26 mouse cellular contexts compared by ENCODE assay signal in genomic region chr16:52532475-52533083, GRCm38 (mm10).
DNase-seq lines count a peak whose midpoint lies in the region; ATAC-seq and TF ChIP-seq lines count a peak whose summit lies in the region.
"Had no signal": no experiment of that assay in that cellular context is flagged by ENCODE, and none has a peak within 500 bp of the region (broad histone marks: within the 10 kb centered on the region; RNA-seq: fewer than 3 reads in every experiment).

No protein-coding gene starts in this region.

- H3K27me3 ChIP-seq in forebrain, embryonic 13.5 days = no peaks in the 10 kb centered on the region
- H3K27me3 ChIP-seq in forebrain, postnatal 0 days (ENCODE audit: insufficient read depth, low read length) = no peaks in the 10 kb centered on the region
- no peaks in the 10 kb centered on the region for H3K27me3 ChIP-seq in hindbrain, postnatal 0 days (ENCODE audit: insufficient read depth, low read length)
- H3K27me3 ChIP-seq in hindbrain, embryonic 13.5 days = no peaks in the 10 kb centered on the region
- no peaks in the 10 kb centered on the region for H3K27me3 ChIP-seq in midbrain, embryonic 15.5 days (replicated peaks)
- H3K27me3 ChIP-seq in midbrain, embryonic 11.5 days (ENCODE audit: control insufficient read depth, insufficient read depth, low read length) = no peaks in the 10 kb centered on the region
- H3K27me3 ChIP-seq in midbrain, postnatal 0 days (ENCODE audit: insufficient read depth, low read length) = no peaks in the 10 kb centered on the region
- H3K27me3 ChIP-seq: hindbrain, embryonic 12.5 days; limb, embryonic 13.5 days; lung, embryonic 15.5 days; midbrain, embryonic 12.5 days; stomach, embryonic 15.5 days had no signal

- no peaks in the 10 kb centered on the region for H3K9me3 ChIP-seq in forebrain, embryonic 13.5 days (replicated peaks)
- no peaks in the 10 kb centered on the region for H3K9me3 ChIP-seq in forebrain, postnatal 0 days (ENCODE audit: low read length)
- no peaks in the 10 kb centered on the region for H3K9me3 ChIP-seq in hindbrain, postnatal 0 days (ENCODE audit: low read length)
- H3K9me3 ChIP-seq in hindbrain, embryonic 13.5 days = no peaks in the 10 kb centered on the region
- H3K9me3 ChIP-seq in midbrain, embryonic 15.5 days = no peaks in the 10 kb centered on the region
- H3K9me3 ChIP-seq in midbrain, embryonic 11.5 days (ENCODE audit: control insufficient read depth, low read length) = no peaks in the 10 kb centered on the region
- no peaks in the 10 kb centered on the region for H3K9me3 ChIP-seq in midbrain, postnatal 0 days (ENCODE audit: low read length)
- H3K9me3 ChIP-seq: hindbrain, embryonic 12.5 days; limb, embryonic 13.5 days; lung, embryonic 15.5 days; midbrain, embryonic 12.5 days; stomach, embryonic 15.5 days had no signal

- no peak overlapping the region for H3K9ac ChIP-seq in forebrain, embryonic 13.5 days
- no peak overlapping the region for H3K9ac ChIP-seq in forebrain, postnatal 0 days
- H3K9ac ChIP-seq in hindbrain, postnatal 0 days (replicated peaks; ENCODE audit: low read length) = no peak overlapping the region
- no peak overlapping the region for H3K9ac ChIP-seq in hindbrain, embryonic 13.5 days
- no peak overlapping the region for H3K9ac ChIP-seq in midbrain, embryonic 15.5 days
- H3K9ac ChIP-seq in midbrain, embryonic 11.5 days (ENCODE audit: low read length) = no peak overlapping the region
- no peak overlapping the region for H3K9ac ChIP-seq in midbrain, postnatal 0 days (replicated peaks; ENCODE audit: low read length, poor library complexity, severe bottlenecking)
- H3K9ac ChIP-seq: hindbrain, embryonic 12.5 days; limb, embryonic 13.5 days; lung, embryonic 15.5 days; midbrain, embryonic 12.5 days; stomach, embryonic 15.5 days had no signal

- H3K27ac ChIP-seq in forebrain, embryonic 13.5 days = no peak overlapping the region
- no peak overlapping the region for H3K27ac ChIP-seq in forebrain, postnatal 0 days (ENCODE audit: low read depth, low read length)
- no peak overlapping the region for H3K27ac ChIP-seq in hindbrain, postnatal 0 days
- no peak overlapping the region for H3K27ac ChIP-seq in hindbrain, embryonic 13.5 days
- no peak overlapping the region for H3K27ac ChIP-seq in midbrain, embryonic 15.5 days
- no peak overlapping the region for H3K27ac ChIP-seq in midbrain, embryonic 11.5 days (ENCODE audit: low read depth, low read length)
- no peak overlapping the region for H3K27ac ChIP-seq in midbrain, postnatal 0 days (ENCODE audit: low read depth, low read length)
- H3K27ac ChIP-seq: gastrocnemius, adult 2 months; hindbrain, embryonic 12.5 days; limb, embryonic 13.5 days; lung, embryonic 15.5 days; midbrain, embryonic 12.5 days; stomach, embryonic 15.5 days had no signal

- peak; percentile 58; the same call in 1 of the 2 replicates for ATAC-seq in forebrain, embryonic 13.5 days
- no peak; the same call in 1 of the 2 replicates for ATAC-seq in forebrain, postnatal 0 days
- no peak for ATAC-seq in hindbrain, postnatal 0 days
- ATAC-seq in hindbrain, embryonic 13.5 days (ENCODE audit: low FRiP score) = no peak
- peak; percentile 80 for ATAC-seq in midbrain, embryonic 15.5 days (replicated peaks)
- no peak for ATAC-seq in midbrain, embryonic 11.5 days (ENCODE audit: low FRiP score)
- ATAC-seq in midbrain, postnatal 0 days (ENCODE audit: low FRiP score) = no peak
- ATAC-seq: Patski had no signal

- 81% methylated on average over 1 of the region's 1 CpGs for WGBS in forebrain, embryonic 13.5 days
- WGBS in forebrain, postnatal 0 days = 77% methylated on average over 1 of the region's 1 CpGs
- 72% methylated on average over 1 of the region's 1 CpGs for WGBS in hindbrain, postnatal 0 days
- WGBS in hindbrain, embryonic 13.5 days = 72% methylated on average over 1 of the region's 1 CpGs
- 83% methylated on average over 1 of the region's 1 CpGs for WGBS in midbrain, embryonic 15.5 days
- 83% methylated on average over 1 of the region's 1 CpGs for whole genome bisulfite sequencing in midbrain, embryonic 11.5 days
- 65% methylated on average over 1 of the region's 1 CpGs for WGBS in midbrain, postnatal 0 days

- H3K36me3 ChIP-seq in forebrain, embryonic 13.5 days (ENCODE audit: poor library complexity, severe bottlenecking) = no peaks in the 10 kb centered on the region
- no peaks in the 10 kb centered on the region for H3K36me3 ChIP-seq in forebrain, postnatal 0 days (ENCODE audit: insufficient read depth)
- no peaks in the 10 kb centered on the region for H3K36me3 ChIP-seq in hindbrain, postnatal 0 days (ENCODE audit: insufficient read depth, low read length)
- H3K36me3 ChIP-seq in hindbrain, embryonic 13.5 days = no peaks in the 10 kb centered on the region
- no peaks in the 10 kb centered on the region for H3K36me3 ChIP-seq in midbrain, embryonic 15.5 days (replicated peaks)
- H3K36me3 ChIP-seq in midbrain, embryonic 11.5 days (ENCODE audit: control insufficient read depth, insufficient read depth, low read length) = no peaks in the 10 kb centered on the region
- H3K36me3 ChIP-seq in midbrain, postnatal 0 days (ENCODE audit: insufficient read depth, low read length) = no peaks in the 10 kb centered on the region
- H3K36me3 ChIP-seq: hindbrain, embryonic 12.5 days; limb, embryonic 13.5 days; lung, embryonic 15.5 days; midbrain, embryonic 12.5 days; stomach, embryonic 15.5 days had no signal

- H3K4me3 ChIP-seq in forebrain, embryonic 13.5 days = no peak overlapping the region
- no peak overlapping the region for H3K4me3 ChIP-seq in forebrain, postnatal 0 days (ENCODE audit: low read depth, low read length)
- H3K4me3 ChIP-seq in hindbrain, postnatal 0 days (ENCODE audit: low read length) = no peak overlapping the region
- no peak overlapping the region for H3K4me3 ChIP-seq in hindbrain, embryonic 13.5 days
- H3K4me3 ChIP-seq in midbrain, embryonic 15.5 days = no peak overlapping the region
- H3K4me3 ChIP-seq in midbrain, embryonic 11.5 days (ENCODE audit: low read depth, low read length) = no peak overlapping the region
- no peak overlapping the region for H3K4me3 ChIP-seq in midbrain, postnatal 0 days (ENCODE audit: low read depth, low read length)
- H3K4me3 ChIP-seq: gastrocnemius, adult 2 months; hindbrain, embryonic 12.5 days; limb, embryonic 13.5 days; lung, embryonic 15.5 days; midbrain, embryonic 12.5 days; myocyte; stomach, embryonic 15.5 days had no signal

- TF ChIP-seq CTCF in forebrain, postnatal 0 days (IDR thresholded peaks at IDR 0.05; ENCODE audit: low read depth) = no peak
- no peak for TF ChIP-seq CTCF in hindbrain, postnatal 0 days (IDR thresholded peaks at IDR 0.05; ENCODE audit: low read depth)
- TF ChIP-seq CTCF in midbrain, postnatal 0 days (IDR thresholded peaks at IDR 0.05) = no peak

- no peak overlapping the region for H3K4me2 ChIP-seq in forebrain, embryonic 13.5 days
- H3K4me2 ChIP-seq in forebrain, postnatal 0 days (ENCODE audit: low read depth) = no peak overlapping the region
- H3K4me2 ChIP-seq in hindbrain, postnatal 0 days (ENCODE audit: low read depth, low read length) = no peak overlapping the region
- no peak overlapping the region for H3K4me2 ChIP-seq in hindbrain, embryonic 13.5 days
- no peak overlapping the region for H3K4me2 ChIP-seq in midbrain, embryonic 15.5 days
- H3K4me2 ChIP-seq in midbrain, embryonic 11.5 days = no peak overlapping the region
- H3K4me2 ChIP-seq in midbrain, postnatal 0 days (ENCODE audit: low read depth, low read length, poor library complexity, severe bottlenecking) = no peak overlapping the region
- H3K4me2 ChIP-seq: heart, embryonic 11.5 days; hindbrain, embryonic 12.5 days; limb, embryonic 13.5 days; liver, embryonic 11.5 days; lung, embryonic 15.5 days; midbrain, embryonic 12.5 days; stomach, embryonic 15.5 days had no signal

- DNase-seq in forebrain, postnatal 0 days = no peak
- peak; percentile 32 for DNase-seq in hindbrain, postnatal 0 days (ENCODE audit: low spot score)
- DNase-seq in midbrain, embryonic 11.5 days (ENCODE audit: low spot score, missing footprints) = no peak
- DNase-seq in midbrain, postnatal 0 days (ENCODE audit: low spot score) = peak; percentile 19
- DNase-seq: adrenal gland, postnatal 10 days; cerebellum, adult 18-20 months; cerebellum, postnatal 14 days; gastrocnemius, adult 2 months; gastrocnemius, postnatal 36 days; heart, adult 18-20 months; heart, postnatal 36 days; kidney, adult 18-20 months; kidney, postnatal 14 days; right cerebral cortex, postnatal 25 days had no signal

- H3K4me1 ChIP-seq in forebrain, embryonic 13.5 days = no peaks in the 10 kb centered on the region
- no peaks in the 10 kb centered on the region for H3K4me1 ChIP-seq in forebrain, postnatal 0 days (ENCODE audit: insufficient read depth)
- H3K4me1 ChIP-seq in hindbrain, postnatal 0 days (ENCODE audit: insufficient read depth, low read length) = no peaks in the 10 kb centered on the region
- H3K4me1 ChIP-seq in hindbrain, embryonic 13.5 days (replicated peaks) = no peaks in the 10 kb centered on the region
- H3K4me1 ChIP-seq in midbrain, embryonic 15.5 days = no peaks in the 10 kb centered on the region
- H3K4me1 ChIP-seq in midbrain, embryonic 11.5 days (ENCODE audit: control insufficient read depth, insufficient read depth, low read length) = no peaks in the 10 kb centered on the region
- no peaks in the 10 kb centered on the region for H3K4me1 ChIP-seq in midbrain, postnatal 0 days (ENCODE audit: insufficient read depth, low read length)
- H3K4me1 ChIP-seq: hindbrain, embryonic 12.5 days; limb, embryonic 13.5 days; lung, embryonic 15.5 days; midbrain, embryonic 12.5 days; stomach, embryonic 15.5 days had no signal

Comparison
In these comparisons a context has a peak if more than half of its experiments do, and no peak if none do; other contexts are left out.
1. ATAC-seq: peak in forebrain, embryonic 13.5 days (single experiment) and midbrain, embryonic 15.5 days (single experiment); none in forebrain, postnatal 0 days (single experiment), hindbrain, postnatal 0 days (single experiment), hindbrain, embryonic 13.5 days (single experiment), midbrain, embryonic 11.5 days (single experiment) and midbrain, postnatal 0 days (single experiment).
2. DNase-seq: peak in hindbrain, postnatal 0 days (single experiment) and midbrain, postnatal 0 days (single experiment); none in forebrain, postnatal 0 days (single experiment) and midbrain, embryonic 11.5 days (single experiment).